Mouse (Mus musculus): ENCODE data around the gene Pus10. TPM values are rescaled to one million over a fixed set of nuclear protein-coding genes. Genes with fewer than 3 reads are reported as not detected.

Pus10 gene
- polyA plus RNA-seq, 1 experiment from 2014 or later = 28.2 TPM

DNA sequence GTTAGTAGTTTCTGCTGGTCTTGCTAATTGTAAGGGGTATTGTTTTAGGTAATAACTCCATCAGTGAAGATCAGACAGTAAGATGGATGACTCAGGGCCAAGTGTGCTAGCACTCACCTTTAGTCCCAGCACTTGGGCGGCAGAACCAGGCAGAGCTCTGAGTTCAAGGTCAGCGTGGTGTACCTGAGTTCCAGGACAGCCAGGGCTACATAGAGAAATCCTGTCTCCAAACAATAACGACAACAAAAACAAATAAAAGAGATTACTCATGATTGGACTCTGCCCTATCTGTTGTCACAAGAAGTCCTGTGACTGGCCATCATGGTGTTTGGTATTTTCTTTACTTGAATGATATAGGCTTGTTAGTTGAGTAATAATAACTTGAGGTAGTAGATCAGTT is 36.4 kb downstream of the Pus10 start:
- Histone ChIP-seq H3K9ac (ENCODE audit: low read depth, low read length) (no peak overlapping the region), H3K4me2 (no peak overlapping the region), H3K4me3 (ENCODE audit: low read depth, low read length) (no peak overlapping the region), H3K27ac (ENCODE audit: low read depth, low read length) (no peak overlapping the region), H3K4me1 (replicated peaks; ENCODE audit: control insufficient read depth, insufficient read depth, low read length) (no peaks in the 10 kb centered on the region), H3K27me3 (replicated peaks; ENCODE audit: control insufficient read depth, insufficient read depth, low read length) (no peaks in the 10 kb centered on the region), H3K36me3 (ENCODE audit: control insufficient read depth, insufficient read depth, low read length) (peaks cover 2% of the 10 kb centered on the region; the same call in 1 of the 2 replicates), H3K9me3 (ENCODE audit: control insufficient read depth, low read length) (no peaks in the 10 kb centered on the region)
- 87% methylated on average over 3 of the region's 3 CpGs for WGBS
- ATAC-seq (replicated peaks; ENCODE audit: low FRiP score) (no peak), DNase-seq (ENCODE audit: low spot score) (no peak)

- DNase-seq (ENCODE audit: low spot score) = no peak
- H3K4me3 ChIP-seq (ENCODE audit: low read depth, low read length) = no peak overlapping the region
- H3K36me3 ChIP-seq (ENCODE audit: control insufficient read depth, insufficient read depth, low read length) = peaks cover 14% of the 10 kb centered on the region
- H3K27ac ChIP-seq (ENCODE audit: low read depth, low read length) = no peak overlapping the region
- no peaks in the 10 kb centered on the region for H3K4me1 ChIP-seq (replicated peaks; ENCODE audit: control insufficient read depth, insufficient read depth, low read length)
- no peaks in the 10 kb centered on the region for H3K27me3 ChIP-seq (replicated peaks; ENCODE audit: control insufficient read depth, insufficient read depth, low read length)
- H3K4me2 ChIP-seq = no peak overlapping the region
- 88% methylated on average over 7 of the region's 7 CpGs for WGBS
- H3K9me3 ChIP-seq (ENCODE audit: control insufficient read depth, low read length) = no peaks in the 10 kb centered on the region
- H3K9ac ChIP-seq (ENCODE audit: low read depth, low read length) = no peak overlapping the region
- no peak for ATAC-seq (replicated peaks; ENCODE audit: low FRiP score)
Observed at GRCm38 (mm10) chr11:23704604-23705294, 39.3 kb downstream of the Pus10 start.

- no peak overlapping the region for H3K27ac ChIP-seq (ENCODE audit: low read depth, low read length)
- H3K4me1 ChIP-seq (replicated peaks; ENCODE audit: control insufficient read depth, insufficient read depth, low read length) = no peaks in the 10 kb centered on the region
- no peaks in the 10 kb centered on the region for H3K27me3 ChIP-seq (replicated peaks; ENCODE audit: control insufficient read depth, insufficient read depth, low read length)
- H3K9ac ChIP-seq (ENCODE audit: low read depth, low read length) = no peak overlapping the region
- ATAC-seq (replicated peaks; ENCODE audit: low FRiP score) (no peak), DNase-seq (ENCODE audit: low spot score) (no peak)
- no peak overlapping the region for H3K4me2 ChIP-seq
- no peak overlapping the region for H3K4me3 ChIP-seq (ENCODE audit: low read depth, low read length)
- no peaks in the 10 kb centered on the region for H3K9me3 ChIP-seq (ENCODE audit: control insufficient read depth, low read length)
- WGBS = 90% methylated on average over 3 of the region's 3 CpGs
- H3K36me3 ChIP-seq (ENCODE audit: control insufficient read depth, insufficient read depth, low read length) = peaks cover 14% of the 10 kb centered on the region
Observed at GRCm38 (mm10) chr11:23712299-23712698, 46.8 kb downstream of the Pus10 start.

GRCm38 (mm10) chr11:23718856-23719255 is 53.4 kb downstream of the Pus10 start:
- H3K9ac ChIP-seq (ENCODE audit: low read depth, low read length) = no peak overlapping the region
- H3K4me3 ChIP-seq (ENCODE audit: low read depth, low read length) = no peak overlapping the region
- 94% methylated on average over 2 of the region's 2 CpGs for WGBS
- H3K36me3 ChIP-seq (ENCODE audit: control insufficient read depth, insufficient read depth, low read length) = peaks cover 20% of the 10 kb centered on the region
- H3K27ac ChIP-seq (ENCODE audit: low read depth, low read length) = no peak overlapping the region
- DNase-seq (ENCODE audit: low spot score) (no peak), ATAC-seq (replicated peaks; ENCODE audit: low FRiP score) (no peak)
- H3K4me1 ChIP-seq (replicated peaks; ENCODE audit: control insufficient read depth, insufficient read depth, low read length) = no peaks in the 10 kb centered on the region; the same call in 1 of the 2 replicates
- H3K27me3 ChIP-seq (replicated peaks; ENCODE audit: control insufficient read depth, insufficient read depth, low read length) = no peaks in the 10 kb centered on the region
- H3K9me3 ChIP-seq (ENCODE audit: control insufficient read depth, low read length) = no peaks in the 10 kb centered on the region
- H3K4me2 ChIP-seq = no peak overlapping the region

GRCm38 (mm10) chr11:23719825-23720224 is 54.4 kb downstream of the Pus10 start:
- 71% methylated on average over 3 of the region's 3 CpGs for WGBS
- no peaks in the 10 kb centered on the region for H3K9me3 ChIP-seq (ENCODE audit: control insufficient read depth, low read length)
- no peaks in the 10 kb centered on the region; the same call in 1 of the 2 replicates for H3K4me1 ChIP-seq (replicated peaks; ENCODE audit: control insufficient read depth, insufficient read depth, low read length)
- no peaks in the 10 kb centered on the region for H3K27me3 ChIP-seq (replicated peaks; ENCODE audit: control insufficient read depth, insufficient read depth, low read length)
- H3K4me2 ChIP-seq = no peak overlapping the region
- ATAC-seq (replicated peaks; ENCODE audit: low FRiP score) (peak; percentile 73), DNase-seq (ENCODE audit: low spot score) (no peak)
- H3K9ac ChIP-seq (ENCODE audit: low read depth, low read length) = no peak overlapping the region
- no peak overlapping the region for H3K27ac ChIP-seq (ENCODE audit: low read depth, low read length)
- H3K36me3 ChIP-seq (ENCODE audit: control insufficient read depth, insufficient read depth, low read length) = peaks cover 20% of the 10 kb centered on the region
- H3K4me3 ChIP-seq (ENCODE audit: low read depth, low read length) = no peak overlapping the region

DNA sequence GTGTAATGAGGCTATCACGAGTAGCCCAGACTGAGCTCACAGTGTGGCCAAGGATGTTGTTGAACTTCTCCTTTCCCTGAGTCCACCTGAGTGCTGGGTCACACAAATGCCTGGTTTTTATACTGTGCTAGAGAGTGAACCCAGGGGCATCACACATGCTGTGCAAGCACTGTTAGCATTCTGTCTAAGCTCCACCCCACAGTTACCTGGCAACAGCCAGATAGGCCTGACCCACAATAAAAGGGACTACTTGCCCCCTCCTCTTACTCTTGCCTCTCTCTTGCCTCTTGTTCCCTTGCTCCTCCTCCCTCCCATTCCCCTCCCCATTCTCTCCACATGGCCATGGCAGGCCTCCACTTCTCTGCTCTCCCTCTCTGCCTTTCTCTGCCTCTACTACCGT is 56.9 kb downstream of the Pus10 start:
- Histone ChIP-seq H3K27me3 (replicated peaks; ENCODE audit: control insufficient read depth, insufficient read depth, low read length) (no peaks in the 10 kb centered on the region), H3K4me3 (ENCODE audit: low read depth, low read length) (no peak overlapping the region), H3K36me3 (ENCODE audit: control insufficient read depth, insufficient read depth, low read length) (peaks cover 27% of the 10 kb centered on the region), H3K9me3 (ENCODE audit: control insufficient read depth, low read length) (no peaks in the 10 kb centered on the region), H3K9ac (ENCODE audit: low read depth, low read length) (no peak overlapping the region), H3K27ac (ENCODE audit: low read depth, low read length) (no peak overlapping the region), H3K4me2 (no peak overlapping the region), H3K4me1 (replicated peaks; ENCODE audit: control insufficient read depth, insufficient read depth, low read length) (no peaks in the 10 kb centered on the region; the same call in 1 of the 2 replicates)
- 74% methylated on average over 2 of the region's 2 CpGs for WGBS
- ATAC-seq (replicated peaks; ENCODE audit: low FRiP score) (no peak), DNase-seq (ENCODE audit: low spot score) (no peak)

DNA sequence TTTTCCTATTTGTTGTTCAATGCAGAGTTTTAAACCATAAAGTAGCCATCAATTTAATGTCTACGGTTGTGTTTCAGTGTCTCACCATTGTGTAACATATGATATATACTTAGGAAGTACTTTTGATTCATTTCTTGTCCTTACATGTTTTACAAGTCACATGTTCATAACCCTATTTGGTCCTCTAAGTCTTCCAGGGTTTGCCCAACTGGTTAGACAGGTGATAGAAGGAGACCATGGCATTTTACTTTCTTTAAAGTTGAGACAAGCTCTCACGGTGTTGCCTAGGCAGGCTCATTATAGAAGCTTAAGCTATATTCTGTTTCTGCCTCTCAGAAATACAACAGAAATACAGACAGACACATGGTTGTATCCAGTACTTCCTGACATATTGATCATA is 60.4 kb downstream of the Pus10 start:
- peaks cover 22% of the 10 kb centered on the region for H3K36me3 ChIP-seq (ENCODE audit: control insufficient read depth, insufficient read depth, low read length)
- H3K9ac ChIP-seq (ENCODE audit: low read depth, low read length) = no peak overlapping the region
- H3K27me3 ChIP-seq (replicated peaks; ENCODE audit: control insufficient read depth, insufficient read depth, low read length) = no peaks in the 10 kb centered on the region
- no peak overlapping the region for H3K4me3 ChIP-seq (ENCODE audit: low read depth, low read length)
- no peaks in the 10 kb centered on the region for H3K9me3 ChIP-seq (ENCODE audit: control insufficient read depth, low read length)
- no peak for ATAC-seq (replicated peaks; ENCODE audit: low FRiP score)
- no peaks in the 10 kb centered on the region; the same call in 1 of the 2 replicates for H3K4me1 ChIP-seq (replicated peaks; ENCODE audit: control insufficient read depth, insufficient read depth, low read length)
- no peak for DNase-seq (ENCODE audit: low spot score)
- no peak overlapping the region for H3K4me2 ChIP-seq
- WGBS = 94% methylated on average over 2 of the region's 2 CpGs
- H3K27ac ChIP-seq (ENCODE audit: low read depth, low read length) = no peak overlapping the region

DNA sequence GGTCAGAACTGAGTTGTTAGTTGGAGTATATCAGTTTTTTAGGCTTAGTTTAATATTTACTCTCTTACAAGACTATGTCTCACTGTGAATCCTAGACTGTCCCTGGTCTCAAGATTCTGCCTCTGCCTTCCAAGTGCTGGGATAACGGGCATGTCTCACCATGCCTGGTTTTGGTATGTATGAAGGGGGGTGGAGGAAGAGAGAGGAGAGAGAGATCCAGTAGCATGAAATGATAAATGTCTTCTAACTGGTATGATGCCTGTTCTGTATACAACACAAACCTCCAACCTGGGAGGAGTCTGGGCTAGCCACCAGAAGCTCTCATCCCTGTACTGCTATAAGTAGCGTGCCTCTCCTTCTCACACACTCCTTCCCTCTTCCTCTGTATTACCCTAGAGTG is 61.0 kb downstream of the Pus10 start:
- H3K9me3 ChIP-seq (ENCODE audit: control insufficient read depth, low read length) = no peaks in the 10 kb centered on the region
- ATAC-seq (replicated peaks; ENCODE audit: low FRiP score) (no peak), DNase-seq (ENCODE audit: low spot score) (no peak)
- WGBS = 91% methylated on average over 2 of the region's 2 CpGs
- H3K4me1 ChIP-seq (replicated peaks; ENCODE audit: control insufficient read depth, insufficient read depth, low read length) = no peaks in the 10 kb centered on the region; the same call in 1 of the 2 replicates
- H3K27ac ChIP-seq (ENCODE audit: low read depth, low read length) = no peak overlapping the region
- H3K4me3 ChIP-seq (ENCODE audit: low read depth, low read length) = no peak overlapping the region
- H3K4me2 ChIP-seq = no peak overlapping the region
- peaks cover 23% of the 10 kb centered on the region for H3K36me3 ChIP-seq (ENCODE audit: control insufficient read depth, insufficient read depth, low read length)
- no peaks in the 10 kb centered on the region for H3K27me3 ChIP-seq (replicated peaks; ENCODE audit: control insufficient read depth, insufficient read depth, low read length)
- no peak overlapping the region for H3K9ac ChIP-seq (ENCODE audit: low read depth, low read length)

DNA sequence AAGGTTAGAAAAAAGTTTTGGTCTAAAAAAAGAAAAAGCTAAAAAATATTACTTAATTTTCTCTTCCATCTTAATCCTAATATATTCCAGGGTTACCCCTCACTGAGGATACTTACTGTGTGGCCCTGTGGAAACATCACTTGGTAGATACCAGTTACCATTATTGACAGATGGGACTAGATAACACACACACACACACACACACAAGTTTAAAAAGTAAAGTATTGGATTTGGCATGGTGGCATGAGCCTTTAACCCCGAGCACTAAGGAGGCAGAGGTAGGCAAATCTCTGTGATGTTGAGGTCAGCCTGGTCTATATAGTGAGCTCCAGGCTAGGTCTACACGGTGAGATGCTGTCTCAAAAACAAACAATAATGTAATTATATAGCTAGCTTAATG is 62.7 kb downstream of the Pus10 start:
- DNase-seq (ENCODE audit: low spot score) (no peak), ATAC-seq (replicated peaks; ENCODE audit: low FRiP score) (no peak)
- WGBS = 89% methylated on average over 2 of the region's 2 CpGs
- peaks cover 16% of the 10 kb centered on the region; the same call in 1 of the 2 replicates for H3K36me3 ChIP-seq (ENCODE audit: control insufficient read depth, insufficient read depth, low read length)
- no peak overlapping the region for H3K27ac ChIP-seq (ENCODE audit: low read depth, low read length)
- H3K9ac ChIP-seq (ENCODE audit: low read depth, low read length) = no peak overlapping the region
- no peaks in the 10 kb centered on the region; the same call in 1 of the 2 replicates for H3K4me1 ChIP-seq (replicated peaks; ENCODE audit: control insufficient read depth, insufficient read depth, low read length)
- H3K9me3 ChIP-seq (ENCODE audit: control insufficient read depth, low read length) = no peaks in the 10 kb centered on the region
- H3K27me3 ChIP-seq (replicated peaks; ENCODE audit: control insufficient read depth, insufficient read depth, low read length) = no peaks in the 10 kb centered on the region
- H3K4me3 ChIP-seq (ENCODE audit: low read depth, low read length) = no peak overlapping the region
- no peak overlapping the region for H3K4me2 ChIP-seq
